Mouse (Mus musculus): ENCODE results near the gene Hmga2.

DNA sequence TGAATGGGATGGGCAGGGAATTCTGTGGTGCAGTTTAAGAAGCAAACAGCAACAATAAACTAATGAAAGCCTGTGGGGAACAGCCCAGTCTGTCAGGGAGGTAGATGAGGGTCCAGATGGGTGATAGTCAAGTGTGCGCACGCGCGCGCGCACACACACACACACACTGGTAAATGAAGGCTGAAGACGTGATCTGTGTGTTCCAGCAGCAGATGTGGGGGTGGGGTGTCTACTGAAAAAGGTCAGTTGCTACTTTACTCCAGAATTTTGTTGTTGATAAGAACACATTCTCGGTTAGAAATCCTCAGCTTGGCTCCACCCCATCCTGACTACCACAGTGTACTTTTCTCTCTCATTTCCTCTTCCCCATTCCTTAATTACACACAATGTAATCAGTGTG is 17.4 kb downstream of the Hmga2 start:
- no peak for TF ChIP-seq POLR2A (IDR thresholded peaks at IDR 0.05; ENCODE audit: borderline replicate concordance, low read depth, low read length)
- no peak for TF ChIP-seq CTCF (IDR thresholded peaks at IDR 0.05; ENCODE audit: low read depth, low read length)
